Mouse (Mus musculus): ENCODE measurements around the gene Gm15448.
"Not testable (repeated sequence)": the region's sequence is repeated elsewhere in the genome, so short reads cannot be mapped to it uniquely, and the experiment has no call there.

Gene Gm15448

GRCm38 (mm10) chr7:3825599-3825998 is at the start of gene Gm15448:
Gene Gm15448 (minus strand): TSS chr7:3825687.
- not testable (repeated sequence) for DNase-seq (ENCODE audit: low read depth, low spot score)

- not testable (repeated sequence) for DNase-seq (ENCODE audit: low read depth, low spot score)
These were observed 49.5 kb upstream of the Gm15448 start for GRCm38 (mm10) chr7:3875032-3875431.

- DNase-seq (ENCODE audit: low read depth, low spot score), result not testable (repeated sequence)
These were observed 19.5 kb upstream of the Gm15448 start, which contains the start of gene Pira2 for GRCm38 (mm10) chr7:3844951-3845350. Gene Pira2 (minus strand): TSS chr7:3845051.

GRCm38 (mm10) chr7:3837854-3838253 is 12.4 kb upstream of the Gm15448 start:
- not testable (repeated sequence) for DNase-seq (ENCODE audit: low read depth, low spot score)

- not testable (repeated sequence) for DNase-seq (ENCODE audit: low read depth, low spot score)
These were observed 5.1 kb upstream of the Gm15448 start for GRCm38 (mm10) chr7:3830633-3831032.

- DNase-seq (ENCODE audit: low read depth, low spot score), result not testable (repeated sequence)
These were observed 13.6 kb downstream of the Gm15448 start for GRCm38 (mm10) chr7:3811912-3812311.

- not testable (repeated sequence) for DNase-seq (ENCODE audit: low read depth, low spot score)
These were observed 22.6 kb downstream of the Gm15448 start for GRCm38 (mm10) chr7:3802935-3803334.

GRCm38 (mm10) chr7:3799940-3800339 is 25.5 kb downstream of the Gm15448 start:
- DNase-seq (ENCODE audit: low read depth, low spot score), result not testable (repeated sequence)

- DNase-seq (ENCODE audit: low read depth, low spot score), result not testable (repeated sequence)
These were observed 29.2 kb downstream of the Gm15448 start for GRCm38 (mm10) chr7:3796286-3796685.
